Mouse (Mus musculus) MEL (cell line): ENCODE data around the gene Hoxa11. TPM values are rescaled to one million over a fixed set of nuclear protein-coding genes. Genes with fewer than 3 reads are reported as not detected.

Experiments
- DNase-seq: peaks from one replicate; pipeline ENCODE4 v3.0.0; 2011; ENCODE audit warnings: low read depth, low spot score
- H3K27ac ChIP-seq: 2 replicates; pipeline ENCODE4 v1.5.1; 2012; ENCODE audit warnings: low read depth, mild to moderate bottlenecking, control low read depth, low read length, moderate library complexity; ENCODE audit not compliant: control insufficient read depth
- H3K27me3 ChIP-seq, 2 experiments: fragments of 150-350 bp in 1 of 2; sonication (generic) in 1 of 2; 2 replicates each; pipeline ENCODE4 v1.6.1; 2012; ENCODE audit warnings: low read length in 2 of 2, mild to moderate bottlenecking in 2 of 2, improper control_type of control experiment in 1 of 2, moderate library complexity in 1 of 2; ENCODE audit not compliant: insufficient read depth in 2 of 2, control insufficient read depth in 1 of 2
- H3K36me3 ChIP-seq, 2 experiments: 2 replicates each; pipeline ENCODE4 v1.6.1; 2012 to 2014; ENCODE audit warnings: low read length in 2 of 2, improper control_type of control experiment in 1 of 2, inconsistent platforms in 1 of 2, mild to moderate bottlenecking in 1 of 2; ENCODE audit not compliant: insufficient read depth in 2 of 2, control insufficient read depth in 1 of 2
- H3K4me1 ChIP-seq, 2 experiments: fragments of 150-350 bp in 1 of 2; sonication (generic) in 1 of 2; 2 replicates each; pipeline ENCODE4 v1.6.1; 2012; ENCODE audit warnings: low read length in 2 of 2, improper control_type of control experiment in 1 of 2, mild to moderate bottlenecking in 1 of 2; ENCODE audit not compliant: insufficient read depth in 2 of 2, control insufficient read depth in 1 of 2
- H3K4me3 ChIP-seq, 2 experiments: fragments of 150-350 bp in 1 of 2; sonication (generic) in 1 of 2; 2 replicates each; pipeline ENCODE4 v1.5.1; 2012; ENCODE audit warnings: low read depth in 2 of 2, low read length in 2 of 2, mild to moderate bottlenecking in 2 of 2, moderate library complexity in 2 of 2, control low read depth in 1 of 2, improper control_type of control experiment in 1 of 2; ENCODE audit not compliant: control insufficient read depth in 1 of 2, insufficient read depth in 1 of 2
- H3K79me2 ChIP-seq: 2 replicates; pipeline ENCODE4 v1.6.1; 2012; ENCODE audit warnings: mild to moderate bottlenecking, low read length, moderate library complexity; ENCODE audit not compliant: control insufficient read depth, poor library complexity, insufficient read depth
- H3K9ac ChIP-seq: 2 replicates; pipeline ENCODE4 v1.6.1; 2012; ENCODE audit warnings: low read depth, mild to moderate bottlenecking, control low read depth, low read length, moderate library complexity; ENCODE audit not compliant: control insufficient read depth, poor library complexity, severe bottlenecking
- H3K9me3 ChIP-seq: fragments of 150-350 bp; sonication (generic); replicated peaks from 2 replicates; pipeline ENCODE4 v1.6.1; 2012; ENCODE audit warnings: mild to moderate bottlenecking, low read length, improper control_type of control experiment, moderate library complexity; ENCODE audit not compliant: insufficient read depth
- CTCF ChIP-seq, 3 experiments: IDR thresholded peaks in 2 of 3; conservative IDR thresholded peaks in 1 of 3; 2 replicates each; pipeline ENCODE4 v1.5.1; 2011 to 2012; ENCODE audit warnings: low read length in 3 of 3, low read depth in 2 of 3, mild to moderate bottlenecking in 2 of 3, improper control_type of control experiment in 1 of 3, inconsistent platforms in 1 of 3, mixed read lengths in 1 of 3, moderate library complexity in 1 of 3; ENCODE audit not compliant: control insufficient read depth in 1 of 3, insufficient read depth in 1 of 3, poor library complexity in 1 of 3, severe bottlenecking in 1 of 3
- E2F4 ChIP-seq: IDR thresholded peaks from 2 replicates; pipeline ENCODE4 v1.6.1; 2011; ENCODE audit warnings: low read depth, low read length, improper control_type of control experiment, borderline replicate concordance
- ELF1 ChIP-seq: IDR thresholded peaks from 2 replicates; pipeline ENCODE4 v1.6.1; 2014; ENCODE audit warnings: low read depth, mild to moderate bottlenecking, inconsistent platforms, low read length, improper control_type of control experiment, moderate library complexity
- ETS1 ChIP-seq: IDR thresholded peaks from 2 replicates; pipeline ENCODE4 v1.6.1; 2012; ENCODE audit warnings: low read depth, mild to moderate bottlenecking, inconsistent platforms, low read length, improper control_type of control experiment, moderate library complexity
- GABPA ChIP-seq: IDR thresholded peaks from 2 replicates; pipeline ENCODE4 v1.6.1; 2012; ENCODE audit warnings: low read depth, mild to moderate bottlenecking, inconsistent platforms, low read length, improper control_type of control experiment, moderate library complexity
- GATA1 ChIP-seq: IDR thresholded peaks from 2 replicates; pipeline ENCODE4 v1.6.1; 2011; ENCODE audit warnings: low read depth, low read length, improper control_type of control experiment
- HCFC1 ChIP-seq: IDR thresholded peaks from 2 replicates; pipeline ENCODE4 v1.6.1; 2012; ENCODE audit warnings: low read depth, mild to moderate bottlenecking, inconsistent platforms, low read length, improper control_type of control experiment, moderate library complexity
- JUND ChIP-seq: IDR thresholded peaks from 2 replicates; pipeline ENCODE4 v1.6.1; 2011; ENCODE audit warnings: low read depth, mild to moderate bottlenecking, improper control_type of control experiment, low read length
- MAFK ChIP-seq: IDR thresholded peaks from 2 replicates; pipeline ENCODE4 v1.6.1; 2011; ENCODE audit warnings: low read depth, mild to moderate bottlenecking, low read length, improper control_type of control experiment, borderline replicate concordance
- MAX ChIP-seq: IDR thresholded peaks from 2 replicates; pipeline ENCODE4 v1.6.1; 2011; ENCODE audit warnings: low read length, improper control_type of control experiment
- NELFE ChIP-seq: IDR thresholded peaks from 2 replicates; pipeline ENCODE4 v1.6.1; 2011; ENCODE audit warnings: low read depth, low read length, improper control_type of control experiment
- NRF1 ChIP-seq: IDR thresholded peaks from 2 replicates; pipeline ENCODE4 v1.6.1; 2014; ENCODE audit warnings: low read depth, mild to moderate bottlenecking, inconsistent platforms, low read length, improper control_type of control experiment, moderate library complexity; ENCODE audit not compliant: poor library complexity, insufficient read depth, severe bottlenecking
- POLR2AphosphoS2 ChIP-seq: IDR thresholded peaks from 2 replicates; pipeline ENCODE4 v1.6.1; 2011; ENCODE audit warnings: low read length, improper control_type of control experiment
- POLR2AphosphoS5 ChIP-seq: IDR thresholded peaks from 2 replicates; pipeline ENCODE4 v1.6.1; 2012; ENCODE audit warnings: low read depth, borderline replicate concordance, mild to moderate bottlenecking, inconsistent platforms, low read length, moderate library complexity, mixed read lengths
- RCOR1 ChIP-seq: IDR thresholded peaks from 2 replicates; pipeline ENCODE4 v1.6.1; 2012; ENCODE audit warnings: low read depth, mild to moderate bottlenecking, inconsistent platforms, low read length, improper control_type of control experiment
- SIN3A ChIP-seq: IDR thresholded peaks from 2 replicates; pipeline ENCODE4 v1.6.1; 2012; ENCODE audit warnings: low read length, improper control_type of control experiment, inconsistent platforms
- SMC3 ChIP-seq: IDR thresholded peaks from 2 replicates; pipeline ENCODE4 v1.6.1; 2011; ENCODE audit warnings: low read depth, low read length, improper control_type of control experiment
- TAL1 ChIP-seq: IDR thresholded peaks from 2 replicates; pipeline ENCODE4 v1.6.1; 2012; ENCODE audit warnings: mild to moderate bottlenecking, inconsistent platforms, low read length, moderate library complexity, mixed read lengths
- TBP ChIP-seq: IDR thresholded peaks from 2 replicates; pipeline ENCODE4 v1.8.0; 2011; ENCODE audit warnings: low read depth, low read length, improper control_type of control experiment
- TCF12 ChIP-seq: IDR thresholded peaks from 2 replicates; pipeline ENCODE4 v1.6.1; 2014; ENCODE audit warnings: low read depth, mild to moderate bottlenecking, inconsistent platforms, low read length, improper control_type of control experiment, moderate library complexity
- USF1 ChIP-seq: IDR thresholded peaks from 2 replicates; pipeline ENCODE4 v1.6.1; 2014; ENCODE audit warnings: low read depth, mild to moderate bottlenecking, inconsistent platforms, low read length, improper control_type of control experiment, moderate library complexity
- ZKSCAN1 ChIP-seq: IDR thresholded peaks from 2 replicates; pipeline ENCODE4 v1.6.1; 2012; ENCODE audit warnings: low read depth, mild to moderate bottlenecking, inconsistent platforms, low read length, improper control_type of control experiment, moderate library complexity
- polyA plus RNA-seq, 2 experiments: library from polyadenylated mRNA; stranded (reverse) in 1 of 2; unstranded in 1 of 2; fragments of >175 nt in 1 of 2; fragments of >200 nt in 1 of 2; gene quantifications; 2 replicates each; pipeline versions ENCODE4 v1.2.1 to v1.2.4; 2012; ENCODE audit warnings: low replicate concordance in 2 of 2, low read depth in 1 of 2; ENCODE audit not compliant: insufficient read length in 2 of 2, insufficient read depth in 1 of 2, missing spikeins in 1 of 2
- total RNA-seq: library from RNA; depleted of rRNA; stranded (reverse); fragments of 300-350 nt; gene quantifications from 2 replicates; pipeline ENCODE4 v1.2.3, GENCODE M21; 2012

Hoxa11 gene
- total and polyA plus RNA-seq, 3 experiments, result not detected

- Histone ChIP-seq H3K9me3 (no peaks in the 10 kb centered on the region), H3K27ac (no peak within 1 kb of the TSS), H3K4me3 (no peak within 1 kb of the TSS), H3K27me3 (no peaks in the 10 kb centered on the region), H3K4me1 (no peaks in the 10 kb centered on the region), H3K36me3 (no peaks in the 10 kb centered on the region), H3K79me2 (no peaks in the 10 kb centered on the region), H3K9ac (no peak within 1 kb of the TSS)
- no peak for DNase-seq
- TF ChIP-seq NELFE (no peak), RCOR1 (no peak), CTCF (IDR thresholded peaks at IDR 0.05 in 2 of 3, conservative IDR thresholded peaks at IDR 0.05 in 1 of 3; ENCODE audit: control insufficient read depth in 1 of 3, insufficient read depth in 1 of 3, low read depth in 2 of 3, low read length in 3 of 3, poor library complexity in 1 of 3, severe bottlenecking in 1 of 3) (no peak), SIN3A (no peak), MAX (no peak), POLR2AphosphoS5 (no peak), POLR2AphosphoS2 (no peak), MAFK (no peak), E2F4 (no peak), TAL1 (no peak), TBP (no peak), TCF12 (no peak), HCFC1 (no peak), USF1 (no peak), ELF1 (no peak), NRF1 (no peak)
Measured at GRCm38 (mm10) chr6:52260654-52261575, 15.3 kb upstream of the Hoxa11 start, which contains the start of gene Hoxa13. Gene Hoxa13, minus strand, starts transcription at chr6:52260880.

DNA sequence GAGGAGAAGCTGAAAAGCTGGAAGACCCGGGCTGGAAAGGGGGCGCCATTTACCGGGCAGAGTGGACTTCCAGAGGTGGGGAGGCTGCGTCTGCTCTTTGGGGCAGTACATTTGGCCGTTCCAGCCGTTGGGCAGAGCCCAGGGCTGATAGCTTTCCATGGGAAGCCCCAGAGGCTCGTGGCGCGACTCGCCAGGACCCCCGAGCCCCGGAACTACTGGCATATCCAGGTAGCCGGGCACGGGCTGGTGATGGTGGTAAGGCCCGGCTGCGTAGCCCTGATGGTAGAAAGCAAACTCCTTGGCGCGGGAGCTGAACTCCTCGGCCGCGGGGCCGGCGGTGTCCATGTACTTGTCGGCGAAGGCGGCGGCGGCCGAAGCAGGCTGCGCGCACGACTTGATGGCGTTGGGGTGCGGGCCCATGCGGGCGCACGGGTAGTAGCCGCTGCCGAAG lies 14.2 kb upstream of the Hoxa11 start:
- H3K9me3 ChIP-seq, result no peaks in the 10 kb centered on the region
- H3K9ac ChIP-seq, result no peak overlapping the region
- no peak overlapping the region for H3K27ac ChIP-seq
- H3K4me1 ChIP-seq, result no peaks in the 10 kb centered on the region
- H3K4me3 ChIP-seq, result no peak overlapping the region
- TF ChIP-seq SIN3A (no peak), GABPA (no peak), GATA1 (no peak), HCFC1 (no peak), CTCF (IDR thresholded peaks at IDR 0.05 in 2 of 3, conservative IDR thresholded peaks at IDR 0.05 in 1 of 3; ENCODE audit: control insufficient read depth in 1 of 3, insufficient read depth in 1 of 3, low read depth in 2 of 3, low read length in 3 of 3, poor library complexity in 1 of 3, severe bottlenecking in 1 of 3) (no peak), SMC3 (no peak), JUND (no peak), ETS1 (no peak), ZKSCAN1 (no peak)
- TF ChIP-seq, all 39 proteins: peak for 0
- no peak for DNase-seq
- no peaks in the 10 kb centered on the region for H3K27me3 ChIP-seq
- H3K79me2 ChIP-seq, result no peaks in the 10 kb centered on the region
- H3K36me3 ChIP-seq, result no peaks in the 10 kb centered on the region
